Mouse (Mus musculus) heart, postnatal 0 days (tissue): ENCODE data around the gene Irgc1. TPM values are rescaled to one million over a fixed set of nuclear protein-coding genes. Genes with fewer than 3 reads are reported as not detected.

Experiments used
- ATAC-seq: fragments of 200-750 bp; cut with Nextera tagmentation; 2 replicates; pipeline ENCODE4 v1.8.0; 2017; ENCODE audit warnings: low read depth, moderate number of reproducible peaks, moderate library complexity; ENCODE audit not compliant: insufficient read depth
- DNase-seq: peaks from one replicate; pipeline ENCODE4 v3.0.0-alpha.2; 2016; ENCODE audit warnings: low spot score
- H3K27ac ChIP-seq: fragments of 300-500 bp; sonication (generic); 2 replicates; pipeline ENCODE4 v1.5.1; 2014; ENCODE audit warnings: low read depth, mild to moderate bottlenecking
- H3K27me3 ChIP-seq: fragments of 300-500 bp; sonication (generic); 2 replicates; pipeline ENCODE4 v1.6.1; 2014; ENCODE audit warnings: low read length, mixed read lengths; ENCODE audit not compliant: control insufficient read depth, insufficient read depth
- H3K36me3 ChIP-seq: fragments of 300-500 bp; sonication (generic); replicated peaks from 2 replicates; pipeline ENCODE4 v1.6.1; 2014; ENCODE audit warnings: low read length, mixed read lengths; ENCODE audit not compliant: control insufficient read depth, insufficient read depth
- H3K4me1 ChIP-seq: fragments of 300-500 bp; sonication (generic); 2 replicates; pipeline ENCODE4 v1.6.1; 2014; ENCODE audit warnings: antibody characterized with exemption; ENCODE audit not compliant: control insufficient read depth, insufficient read depth
- H3K4me2 ChIP-seq: fragments of 300-500 bp; sonication (generic); 2 replicates; pipeline ENCODE4 v1.6.1; 2014; ENCODE audit warnings: low read depth, mild to moderate bottlenecking, low read length, moderate library complexity
- H3K4me3 ChIP-seq: fragments of 300-500 bp; sonication (generic); 2 replicates; pipeline ENCODE4 v1.5.1; 2014; ENCODE audit warnings: low read depth, low read length
- H3K9ac ChIP-seq: fragments of 300-500 bp; sonication (generic); replicated peaks from 2 replicates; pipeline ENCODE4 v1.6.1; 2014; ENCODE audit warnings: low read depth, low read length, mixed read lengths
- H3K9me3 ChIP-seq: fragments of 300-500 bp; sonication (generic); replicated peaks from 2 replicates; pipeline ENCODE4 v1.6.1; 2016; ENCODE audit warnings: low read length; ENCODE audit not compliant: control insufficient read depth
- CTCF ChIP-seq: IDR thresholded peaks from 2 replicates; pipeline ENCODE4 v1.5.1; 2016; ENCODE audit warnings: antibody characterized with exemption, control low read depth, low read depth
- EP300 ChIP-seq: IDR thresholded peaks from 2 replicates; pipeline ENCODE4 v1.6.1; 2016; ENCODE audit warnings: antibody characterized with exemption, low read depth
- WGBS: fragments of 180-500 bp; shearing (Covaris S2); extraction: QIAGEN DNeasy Blood & Tissue Kit; methylation state at CpG from one replicate; pipeline ENCODE4 v1.1.7; 2014; 5-methylcytosine and 5-hydroxymethylcytosine counted together
- polyA plus RNA-seq: library from polyadenylated mRNA; unstranded; fragments of >200 nt; fragmentation: Nextera tagmentation; extraction: Ambion mirVana; gene quantifications from 2 replicates; pipeline ENCODE4 v1.2.1, GENCODE M21; 2015
- total RNA-seq: library from RNA; depleted of rRNA; stranded (reverse); fragments of >200 nt; gene quantifications from 2 replicates; pipeline ENCODE4 v1.2.3, GENCODE M21; 2014; ENCODE audit warnings: low replicate concordance

Irgc1 gene
- total and polyA plus RNA-seq, 2 experiments from 2014 or later = not detected

DNA sequence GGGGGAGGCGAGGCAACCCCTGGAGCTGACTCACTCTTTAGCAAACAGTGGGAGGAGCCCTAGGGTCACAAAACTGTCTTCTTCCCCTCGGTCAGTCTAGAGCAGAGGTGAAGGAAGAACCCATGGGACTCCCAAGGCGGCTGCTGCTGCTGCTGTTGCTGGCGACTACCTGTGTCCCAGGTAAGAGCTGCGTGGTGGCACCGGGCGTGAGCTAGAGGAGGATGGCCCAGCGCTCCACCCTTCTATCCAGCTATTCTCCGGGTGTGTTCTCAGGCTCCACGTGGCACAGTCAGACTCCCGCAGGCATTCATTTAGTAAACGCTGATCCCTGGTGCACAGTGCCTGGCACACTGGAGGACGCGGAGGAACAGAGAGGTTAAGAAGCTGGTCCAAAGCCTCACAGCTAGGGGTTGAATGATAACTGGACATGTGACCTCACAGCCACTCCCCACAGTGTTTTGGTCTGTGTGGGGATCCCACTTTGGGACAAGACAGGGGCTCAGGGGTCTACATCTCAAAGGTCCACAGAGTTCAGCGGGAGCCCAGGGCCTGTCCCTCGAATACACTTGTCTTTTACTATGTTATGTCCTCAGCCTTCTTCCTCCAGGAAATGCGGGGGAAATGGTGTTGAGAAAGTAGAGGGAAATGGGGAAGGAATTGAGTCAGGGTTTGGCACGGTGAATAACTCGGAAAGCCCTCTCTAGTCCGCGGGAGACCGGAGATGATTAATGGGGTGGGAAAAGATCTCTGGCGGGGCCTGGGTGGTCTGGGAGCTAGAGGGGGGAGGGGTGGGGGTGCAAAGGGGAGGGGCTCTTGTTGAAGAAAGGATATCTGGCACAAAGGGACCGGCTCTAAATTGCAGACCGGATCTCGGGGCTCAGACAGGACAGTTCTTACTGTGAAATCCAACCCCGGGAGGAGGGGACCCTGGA, 10.6 kb upstream of the Irgc1 start, which contains the start of gene Plaur:
Plaur (plus strand) TSS at position 97 of the 932 bp plus-strand sequence.
- Histone ChIP-seq H3K27ac (peak within 1 kb of the TSS; percentile 76), H3K4me2 (peak within 1 kb of the TSS; percentile 55), H3K9me3 (no peaks in the 10 kb centered on the region), H3K36me3 (peaks cover 8% of the 10 kb centered on the region; the same call in 1 of the 2 replicates), H3K9ac (no peak within 1 kb of the TSS; the same call in 1 of the 2 replicates), H3K4me1 (peaks cover 4% of the 10 kb centered on the region; the same call in 1 of the 2 replicates), H3K27me3 (no peaks in the 10 kb centered on the region; the same call in 1 of the 2 replicates), H3K4me3 (peak within 1 kb of the TSS; percentile 40)
- DNase-seq (peak; percentile 56), ATAC-seq (peak; percentile 62)
- WGBS = 3% methylated on average over 27 of the region's 27 CpGs
- no peak for TF ChIP-seq CTCF

DNA sequence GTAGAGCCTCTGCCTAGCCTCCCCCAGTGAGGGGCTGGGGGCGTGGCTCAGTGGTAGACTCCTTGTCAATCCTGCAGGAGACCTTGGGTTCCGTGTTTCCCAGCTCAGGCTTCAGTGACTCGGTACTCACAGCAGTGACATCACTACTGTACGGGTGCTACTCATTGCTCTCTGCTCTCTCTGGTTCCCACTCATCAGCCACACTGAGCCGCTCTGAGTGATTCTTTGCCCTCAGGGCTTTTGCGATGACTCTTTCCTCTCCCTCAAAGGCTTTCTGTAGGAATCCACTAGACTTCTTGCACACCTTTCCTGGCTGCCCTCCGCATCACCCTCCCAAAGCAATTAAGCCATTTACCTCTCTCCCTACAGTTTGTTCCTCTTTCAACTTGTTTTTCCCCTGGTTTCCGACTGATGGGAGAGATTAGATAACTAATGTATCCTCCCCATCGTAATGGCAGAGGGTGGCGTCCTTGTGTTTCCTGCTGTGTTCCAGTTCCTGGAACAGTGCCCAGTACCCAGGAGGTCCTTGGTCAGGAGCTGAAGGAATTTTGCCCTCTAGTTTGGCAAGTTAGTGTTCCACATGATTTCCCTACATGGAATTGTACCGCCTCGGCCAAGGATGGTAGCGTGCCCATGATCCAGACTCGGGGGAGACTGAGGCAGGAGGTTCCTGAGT, 9.4 kb upstream of the Irgc1 start:
- Histone ChIP-seq H3K4me3 (no peak overlapping the region), H3K27ac (peak overlapping the region; percentile 51; the same call in 1 of the 2 replicates), H3K4me1 (peaks cover 4% of the 10 kb centered on the region; the same call in 1 of the 2 replicates), H3K36me3 (0 out of 2 replicates have a peak, but pooled peaks cover 5% of the 10 kb centered on the region), H3K27me3 (no peaks in the 10 kb centered on the region; the same call in 1 of the 2 replicates), H3K9ac (no peak overlapping the region), H3K9me3 (no peaks in the 10 kb centered on the region), H3K4me2 (peak overlapping the region; percentile 11; the same call in 1 of the 2 replicates)
- no peak for ATAC-seq
- WGBS = 36% methylated on average over 14 of the region's 14 CpGs
- TF ChIP-seq EP300 = no peak
- TF ChIP-seq CTCF = no peak
- no peak for DNase-seq

DNA sequence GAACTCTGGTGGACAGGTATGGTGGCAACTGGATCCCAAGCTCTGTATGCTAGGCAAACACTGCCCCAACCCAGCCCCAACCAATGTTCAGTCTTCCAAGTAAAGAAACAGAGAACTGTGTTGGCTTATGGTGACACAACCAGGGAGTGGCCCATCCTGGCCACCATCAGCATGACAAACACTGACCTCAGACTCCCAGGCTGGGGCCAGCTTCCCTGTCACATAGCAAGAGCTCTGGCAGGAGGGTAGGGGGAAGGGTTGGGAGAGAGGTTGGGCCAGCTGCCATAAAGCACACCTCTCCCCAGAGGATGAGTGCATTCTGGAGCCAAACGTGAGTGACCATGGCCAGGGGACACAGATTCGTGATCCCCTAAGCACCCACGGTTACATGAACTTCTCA, 7.7 kb upstream of the Irgc1 start:
- Histone ChIP-seq H3K4me1 (peaks cover 4% of the 10 kb centered on the region; the same call in 1 of the 2 replicates), H3K9ac (no peak overlapping the region), H3K9me3 (no peaks in the 10 kb centered on the region), H3K4me3 (no peak overlapping the region), H3K27me3 (no peaks in the 10 kb centered on the region; the same call in 1 of the 2 replicates), H3K27ac (peak overlapping the region; percentile 52), H3K36me3 (no peaks in the 10 kb centered on the region), H3K4me2 (no peak overlapping the region)
- peak; percentile 62 for DNase-seq
- WGBS = 37% methylated on average over 3 of the region's 3 CpGs
- TF ChIP-seq EP300 = no peak
- no peak for TF ChIP-seq CTCF
- peak; percentile 33 for ATAC-seq

DNA sequence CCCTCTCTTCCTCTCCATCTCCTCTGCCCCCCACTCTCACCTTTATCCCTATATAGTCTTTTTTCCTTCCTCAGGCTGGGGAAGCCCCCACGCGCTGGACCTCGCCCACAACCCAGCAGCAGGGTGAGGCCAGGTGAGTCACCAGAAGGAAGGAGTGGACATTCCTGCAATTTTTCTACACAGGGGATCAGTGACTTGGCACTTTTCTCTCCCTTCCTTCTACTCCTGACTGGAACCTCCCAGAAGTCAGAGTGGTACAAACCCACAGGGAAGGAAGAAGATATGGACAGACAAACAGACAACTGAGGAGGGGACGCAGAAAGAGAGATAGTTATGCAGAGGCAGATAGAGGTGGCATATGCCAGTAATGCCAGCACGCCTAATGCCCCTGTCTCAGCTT, 7.3 kb upstream of the Irgc1 start:
- WGBS = 63% methylated on average over 5 of the region's 5 CpGs
- no peak for ATAC-seq
- H3K4me1 ChIP-seq = peaks cover 4% of the 10 kb centered on the region; the same call in 1 of the 2 replicates

DNA sequence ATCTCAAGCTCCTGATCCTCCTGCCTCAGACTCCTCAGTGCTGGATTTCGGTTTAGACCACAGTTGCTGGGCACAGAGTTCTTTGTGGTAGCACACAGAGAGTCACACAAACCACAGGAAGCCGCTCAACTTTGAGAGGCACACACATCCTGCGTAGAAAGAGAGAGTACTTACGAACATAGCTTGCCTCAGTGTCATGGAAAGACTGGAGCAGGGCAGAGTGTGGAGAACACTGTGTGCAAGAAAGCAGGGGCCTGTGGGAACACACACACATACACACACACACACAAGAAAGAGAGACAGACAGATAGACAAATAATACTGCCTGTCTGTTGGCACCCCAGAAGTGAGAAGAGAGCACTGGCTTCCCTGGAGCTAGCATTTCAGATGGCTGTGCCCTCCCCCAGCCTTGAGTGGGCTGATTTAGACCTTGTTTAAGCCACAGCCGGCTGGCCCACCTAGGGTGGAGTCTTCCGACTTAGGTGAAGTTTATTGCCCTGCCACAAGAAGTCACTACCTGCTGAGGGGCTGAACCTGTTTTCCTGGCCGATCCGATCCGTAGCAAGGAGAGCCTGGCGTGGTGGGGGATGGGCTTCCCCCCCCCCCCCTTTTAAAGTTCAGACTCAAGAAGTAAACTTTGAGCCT, 5.8 kb upstream of the Irgc1 start:
- H3K27ac ChIP-seq = peak overlapping the region; percentile 14; the same call in 1 of the 2 replicates
- H3K4me3 ChIP-seq = no peak overlapping the region
- H3K36me3 ChIP-seq = no peaks in the 10 kb centered on the region
- no peaks in the 10 kb centered on the region for H3K27me3 ChIP-seq
- TF ChIP-seq CTCF (no peak), EP300 (no peak)
- WGBS = 63% methylated on average over 8 of the region's 10 CpGs
- ATAC-seq = no peak
- H3K9ac ChIP-seq = no peak overlapping the region
- no peak for DNase-seq
- no peaks in the 10 kb centered on the region for H3K9me3 ChIP-seq
- no peak overlapping the region; the same call in 1 of the 2 replicates for H3K4me2 ChIP-seq
- peaks cover 4% of the 10 kb centered on the region; the same call in 1 of the 2 replicates for H3K4me1 ChIP-seq

More for the DNA sequence above, 7.3 kb upstream of the Irgc1 start:
- H3K9me3 ChIP-seq = no peaks in the 10 kb centered on the region
- no peak for DNase-seq
- no peaks in the 10 kb centered on the region; the same call in 1 of the 2 replicates for H3K27me3 ChIP-seq
- H3K4me2 ChIP-seq = no peak overlapping the region
- no peak overlapping the region for H3K4me3 ChIP-seq
- H3K36me3 ChIP-seq = no peaks in the 10 kb centered on the region
- TF ChIP-seq EP300 (no peak), CTCF (no peak)
- no peak overlapping the region for H3K9ac ChIP-seq
- peak overlapping the region; percentile 52 for H3K27ac ChIP-seq
